Mouse (Mus musculus): Measurements from ENCODE around the gene Slc2a9. TPM values are rescaled to one million over a fixed set of nuclear protein-coding genes. Genes with fewer than 3 reads are reported as not detected.

Slc2a9 gene
- polyA plus RNA-seq, 1 experiment, result 17.3 TPM

GRCm38 (mm10) chr5:38448121-38448520, 54.8 kb downstream of the Slc2a9 start:
- TF ChIP-seq POLR2A (IDR thresholded peaks at IDR 0.05; ENCODE audit: low read depth, low read length), result no peak
- no peak for TF ChIP-seq CTCF (IDR thresholded peaks at IDR 0.05; ENCODE audit: extremely low read depth, insufficient read length, insufficient replicate concordance, low read depth, low read length)
- no peak overlapping the region for H3K4me3 ChIP-seq (ENCODE audit: low read depth, low read length)
- H3K27me3 ChIP-seq (ENCODE audit: control insufficient read depth, insufficient read depth, low read length), result no peaks in the 10 kb centered on the region
- no peak overlapping the region for H3K27ac ChIP-seq (ENCODE audit: insufficient read depth, low read depth, low read length)
- H3K36me3 ChIP-seq (ENCODE audit: control insufficient read depth, insufficient read depth, low read length), result peaks cover 11% of the 10 kb centered on the region
- WGBS, result 79% methylated on average over 3 of the region's 3 CpGs
- no peaks in the 10 kb centered on the region for H3K4me1 ChIP-seq (ENCODE audit: control insufficient read depth, insufficient read depth, insufficient read length, low read length)

- Histone ChIP-seq H3K4me1 (ENCODE audit: control insufficient read depth, insufficient read depth, insufficient read length, low read length) (no peaks in the 10 kb centered on the region), H3K27me3 (ENCODE audit: control insufficient read depth, insufficient read depth, low read length) (no peaks in the 10 kb centered on the region), H3K36me3 (ENCODE audit: control insufficient read depth, insufficient read depth, low read length) (peaks cover 7% of the 10 kb centered on the region), H3K4me3 (ENCODE audit: low read depth, low read length) (no peak overlapping the region), H3K27ac (ENCODE audit: insufficient read depth, low read depth, low read length) (no peak overlapping the region)
- 65% methylated on average over 14 of the region's 14 CpGs for WGBS
- TF ChIP-seq CTCF (IDR thresholded peaks at IDR 0.05; ENCODE audit: extremely low read depth, insufficient read length, insufficient replicate concordance, low read depth, low read length), result no peak
Observed at GRCm38 (mm10) chr5:38446316-38446975, 56.5 kb downstream of the Slc2a9 start.

GRCm38 (mm10) chr5:38441088-38441839, 61.7 kb downstream of the Slc2a9 start:
- no peak overlapping the region for H3K4me3 ChIP-seq (ENCODE audit: low read depth, low read length)
- H3K27ac ChIP-seq (ENCODE audit: insufficient read depth, low read depth, low read length), result no peak overlapping the region
- H3K27me3 ChIP-seq (ENCODE audit: control insufficient read depth, insufficient read depth, low read length), result no peaks in the 10 kb centered on the region
- WGBS, result 81% methylated on average over 10 of the region's 10 CpGs
- H3K36me3 ChIP-seq (ENCODE audit: control insufficient read depth, insufficient read depth, low read length), result peaks cover 12% of the 10 kb centered on the region
- TF ChIP-seq CTCF (IDR thresholded peaks at IDR 0.05; ENCODE audit: extremely low read depth, insufficient read length, insufficient replicate concordance, low read depth, low read length) (no peak), POLR2A (IDR thresholded peaks at IDR 0.05; ENCODE audit: low read depth, low read length) (no peak)
- H3K4me1 ChIP-seq (ENCODE audit: control insufficient read depth, insufficient read depth, insufficient read length, low read length), result no peaks in the 10 kb centered on the region

- H3K4me3 ChIP-seq (ENCODE audit: low read depth, low read length), result no peak overlapping the region
- peaks cover 10% of the 10 kb centered on the region for H3K36me3 ChIP-seq (ENCODE audit: control insufficient read depth, insufficient read depth, low read length)
- no peak for TF ChIP-seq CTCF (IDR thresholded peaks at IDR 0.05; ENCODE audit: extremely low read depth, insufficient read length, insufficient replicate concordance, low read depth, low read length)
- TF ChIP-seq POLR2A (IDR thresholded peaks at IDR 0.05; ENCODE audit: low read depth, low read length), result no peak
- no peak overlapping the region for H3K27ac ChIP-seq (ENCODE audit: insufficient read depth, low read depth, low read length)
- no peaks in the 10 kb centered on the region for H3K27me3 ChIP-seq (ENCODE audit: control insufficient read depth, insufficient read depth, low read length)
- H3K4me1 ChIP-seq (ENCODE audit: control insufficient read depth, insufficient read depth, insufficient read length, low read length), result no peaks in the 10 kb centered on the region
- 87% methylated on average over 9 of the region's 9 CpGs for WGBS
Observed at GRCm38 (mm10) chr5:38440252-38441005, 62.5 kb downstream of the Slc2a9 start.

- Histone ChIP-seq H3K4me3 (ENCODE audit: low read depth, low read length) (no peak overlapping the region), H3K4me1 (ENCODE audit: control insufficient read depth, insufficient read depth, insufficient read length, low read length) (no peaks in the 10 kb centered on the region), H3K36me3 (ENCODE audit: control insufficient read depth, insufficient read depth, low read length) (peaks cover 10% of the 10 kb centered on the region), H3K27ac (ENCODE audit: insufficient read depth, low read depth, low read length) (no peak overlapping the region), H3K27me3 (ENCODE audit: control insufficient read depth, insufficient read depth, low read length) (no peaks in the 10 kb centered on the region)
- 93% methylated on average over 11 of the region's 11 CpGs for WGBS
- TF ChIP-seq CTCF (IDR thresholded peaks at IDR 0.05; ENCODE audit: extremely low read depth, insufficient read length, insufficient replicate concordance, low read depth, low read length) (no peak), POLR2A (IDR thresholded peaks at IDR 0.05; ENCODE audit: low read depth, low read length) (no peak)
Observed at GRCm38 (mm10) chr5:38436681-38437080, 66.3 kb downstream of the Slc2a9 start.

GRCm38 (mm10) chr5:38434875-38435274, 68.1 kb downstream of the Slc2a9 start:
- H3K36me3 ChIP-seq (ENCODE audit: control insufficient read depth, insufficient read depth, low read length), result peaks cover 6% of the 10 kb centered on the region
- WGBS, result 76% methylated on average over 3 of the region's 3 CpGs
- H3K4me1 ChIP-seq (ENCODE audit: control insufficient read depth, insufficient read depth, insufficient read length, low read length), result no peaks in the 10 kb centered on the region
- H3K4me3 ChIP-seq (ENCODE audit: low read depth, low read length), result no peak overlapping the region
- H3K27ac ChIP-seq (ENCODE audit: insufficient read depth, low read depth, low read length), result no peak overlapping the region
- no peaks in the 10 kb centered on the region for H3K27me3 ChIP-seq (ENCODE audit: control insufficient read depth, insufficient read depth, low read length)
- TF ChIP-seq CTCF (IDR thresholded peaks at IDR 0.05; ENCODE audit: extremely low read depth, insufficient read length, insufficient replicate concordance, low read depth, low read length) (no peak), POLR2A (IDR thresholded peaks at IDR 0.05; ENCODE audit: low read depth, low read length) (no peak)

- 72% methylated on average over 7 of the region's 7 CpGs for whole genome bisulfite sequencing
- TF ChIP-seq CTCF (IDR thresholded peaks at IDR 0.05; ENCODE audit: extremely low read depth, insufficient read length, insufficient replicate concordance, low read depth, low read length) (no peak), POLR2A (IDR thresholded peaks at IDR 0.05; ENCODE audit: low read depth, low read length) (no peak)
- Histone ChIP-seq H3K27me3 (ENCODE audit: control insufficient read depth, insufficient read depth, low read length) (no peaks in the 10 kb centered on the region), H3K4me1 (ENCODE audit: control insufficient read depth, insufficient read depth, insufficient read length, low read length) (no peaks in the 10 kb centered on the region), H3K36me3 (ENCODE audit: control insufficient read depth, insufficient read depth, low read length) (no peaks in the 10 kb centered on the region; the same call in none of the 2 replicates), H3K27ac (ENCODE audit: insufficient read depth, low read depth, low read length) (no peak overlapping the region), H3K4me3 (ENCODE audit: low read depth, low read length) (no peak overlapping the region)
Observed at GRCm38 (mm10) chr5:38431201-38431600, 71.7 kb downstream of the Slc2a9 start.
